Mouse (Mus musculus): Measurements from ENCODE around the gene Reln. TPM values are rescaled to one million over a fixed set of nuclear protein-coding genes. Genes with fewer than 3 reads are reported as not detected.

The Reln gene
- polyA plus RNA-seq, 1 experiment from 2014 or later: 3.8 TPM

DNA sequence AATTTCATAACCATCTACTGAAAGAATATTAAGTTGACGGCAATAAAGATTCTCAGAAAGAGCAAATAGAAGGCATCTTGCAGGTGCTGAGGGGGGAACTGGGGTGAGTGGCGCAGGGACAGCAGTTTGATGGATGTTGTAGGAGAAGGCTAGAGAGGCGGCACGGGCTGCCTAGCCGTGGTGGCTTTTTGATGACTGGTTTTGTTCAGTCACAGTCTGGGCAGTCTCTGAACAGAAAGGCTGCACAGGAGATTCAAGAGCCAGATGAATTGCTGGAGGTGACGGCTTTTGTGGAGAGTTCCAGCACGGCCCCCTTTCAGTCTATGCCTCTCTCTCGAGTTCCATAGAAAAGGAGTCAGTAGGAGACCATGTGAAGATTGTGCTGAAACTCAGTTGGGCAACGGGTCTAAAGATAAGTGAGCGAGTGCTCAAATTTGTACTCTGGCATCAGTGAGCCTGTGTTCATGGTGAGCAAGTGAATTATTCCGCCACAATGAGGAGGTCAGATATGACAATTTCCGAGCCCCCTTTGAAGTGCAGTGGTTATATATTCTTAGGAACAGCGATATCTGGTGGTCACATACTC lies 409.6 kb downstream of the Reln start:
- Histone ChIP-seq H3K9ac (no peak overlapping the region), H3K27ac (no peak overlapping the region), H3K27me3 (no peaks in the 10 kb centered on the region; the same call in 1 of the 2 replicates), H3K4me3 (no peak overlapping the region), H3K4me1 (0 out of 2 replicates have a peak, but pooled peaks cover 2% of the 10 kb centered on the region), H3K9me3 (no peaks in the 10 kb centered on the region), H3K36me3 (no peaks in the 10 kb centered on the region), H3K4me2 (no peak overlapping the region)
- WGBS: 84% methylated on average over 13 of the region's 13 CpGs
- ATAC-seq (ENCODE audit: insufficient number of reproducible peaks, low FRiP score, low TSS enrichment, low read depth): no peak

DNA sequence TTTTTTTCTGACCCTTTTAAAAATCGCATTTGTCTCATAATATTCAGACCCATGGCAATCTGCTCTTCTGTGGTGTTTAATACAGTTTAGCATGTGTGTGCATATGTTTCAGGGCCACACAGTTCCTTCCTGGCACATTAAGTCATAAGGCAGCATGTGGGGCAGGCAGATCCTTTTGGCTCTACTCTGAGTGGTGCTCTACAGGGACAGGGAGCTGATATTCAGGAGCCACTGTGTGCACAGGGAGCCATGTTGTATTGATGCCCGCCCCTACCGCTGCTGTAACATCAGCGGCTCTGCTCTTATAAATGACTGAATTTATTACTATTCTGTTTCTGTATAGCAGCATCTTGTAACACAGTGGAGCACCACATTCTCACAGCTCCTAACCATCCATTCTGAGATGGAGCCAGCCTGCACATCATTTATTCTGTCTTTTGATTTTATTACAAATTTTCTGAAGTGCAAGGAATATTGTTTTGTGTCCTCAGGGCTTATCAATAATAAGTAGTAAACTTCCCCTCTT lies 410.3 kb downstream of the Reln start:
- 88% methylated on average over 4 of the region's 4 CpGs for WGBS
- H3K9me3 ChIP-seq: no peaks in the 10 kb centered on the region
- ATAC-seq (ENCODE audit: insufficient number of reproducible peaks, low FRiP score, low TSS enrichment, low read depth): no peak

DNA sequence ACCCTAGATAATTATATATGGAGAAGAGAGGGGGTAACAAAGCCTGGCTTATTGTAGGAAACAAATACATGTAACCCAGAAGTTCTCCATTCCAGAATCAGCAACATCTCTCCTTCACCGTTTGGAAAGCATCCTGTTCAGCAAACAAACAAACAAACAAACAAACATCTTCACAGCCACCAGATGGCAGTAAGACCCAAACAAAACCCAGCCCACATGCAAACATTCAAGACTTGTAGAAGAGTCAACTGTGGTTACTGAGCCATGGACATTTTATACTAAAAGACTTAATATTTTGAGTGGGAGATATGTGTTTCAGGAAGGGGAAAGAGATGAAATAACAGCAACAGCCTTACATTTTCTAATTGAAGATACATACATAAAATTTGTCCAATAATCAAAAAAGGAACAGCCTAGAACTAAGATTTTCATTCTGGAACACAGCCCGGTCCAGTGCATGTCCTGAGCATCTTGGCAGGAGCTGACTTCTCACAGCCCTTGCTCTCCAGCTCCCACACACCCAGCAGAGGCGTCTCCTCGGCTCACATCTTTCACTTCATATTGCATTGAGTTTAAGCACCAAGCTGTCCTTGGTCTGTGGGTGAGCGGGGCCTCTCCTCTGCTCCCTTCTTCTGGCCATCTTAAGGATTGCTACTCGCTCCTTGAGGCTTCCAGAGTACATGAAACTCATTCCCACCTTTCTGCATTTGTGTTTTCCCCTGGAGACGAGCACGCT lies 411.0 kb downstream of the Reln start:
- H3K4me2 ChIP-seq: no peak overlapping the region
- no peak for ATAC-seq (ENCODE audit: insufficient number of reproducible peaks, low FRiP score, low TSS enrichment, low read depth)
- WGBS: 69% methylated on average over 8 of the region's 8 CpGs

More for the DNA sequence above, 410.3 kb downstream of the Reln start:
- H3K4me2 ChIP-seq: no peak overlapping the region
- H3K27ac ChIP-seq: no peak overlapping the region
- 0 out of 2 replicates have a peak, but pooled peaks cover 2% of the 10 kb centered on the region for H3K4me1 ChIP-seq
- no peaks in the 10 kb centered on the region; the same call in 1 of the 2 replicates for H3K27me3 ChIP-seq
- no peak overlapping the region for H3K9ac ChIP-seq
- H3K36me3 ChIP-seq: no peaks in the 10 kb centered on the region
- H3K4me3 ChIP-seq: no peak overlapping the region

DNA sequence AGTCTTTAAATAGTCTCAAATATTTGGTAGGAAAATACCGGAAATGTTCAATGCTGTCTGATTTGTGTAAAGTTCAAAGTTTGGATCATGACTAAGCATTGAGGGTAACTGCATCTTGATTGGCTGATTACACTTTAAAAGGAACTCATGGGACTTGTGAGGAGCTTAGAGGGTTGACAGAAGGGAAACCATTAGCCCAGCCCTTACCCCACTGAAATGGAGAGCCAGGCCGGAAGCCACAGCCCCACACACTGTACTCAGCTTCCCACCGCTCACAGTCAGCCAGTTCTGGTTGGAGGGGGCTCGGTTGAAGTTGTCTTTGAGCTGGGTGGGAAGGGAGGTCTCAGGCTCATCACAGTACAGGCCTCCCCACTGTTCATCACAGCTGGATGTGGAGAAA lies 413.4 kb downstream of the Reln start:
- H3K4me1 ChIP-seq: 0 out of 2 replicates have a peak, but pooled peaks cover 2% of the 10 kb centered on the region

More for the DNA sequence above, 411.0 kb downstream of the Reln start:
- 0 out of 2 replicates have a peak, but pooled peaks cover 2% of the 10 kb centered on the region for H3K4me1 ChIP-seq
- no peaks in the 10 kb centered on the region; the same call in 1 of the 2 replicates for H3K27me3 ChIP-seq
- H3K27ac ChIP-seq: no peak overlapping the region
- H3K36me3 ChIP-seq: no peaks in the 10 kb centered on the region
- no peak overlapping the region for H3K9ac ChIP-seq
- H3K9me3 ChIP-seq: no peaks in the 10 kb centered on the region
- H3K4me3 ChIP-seq: no peak overlapping the region

DNA sequence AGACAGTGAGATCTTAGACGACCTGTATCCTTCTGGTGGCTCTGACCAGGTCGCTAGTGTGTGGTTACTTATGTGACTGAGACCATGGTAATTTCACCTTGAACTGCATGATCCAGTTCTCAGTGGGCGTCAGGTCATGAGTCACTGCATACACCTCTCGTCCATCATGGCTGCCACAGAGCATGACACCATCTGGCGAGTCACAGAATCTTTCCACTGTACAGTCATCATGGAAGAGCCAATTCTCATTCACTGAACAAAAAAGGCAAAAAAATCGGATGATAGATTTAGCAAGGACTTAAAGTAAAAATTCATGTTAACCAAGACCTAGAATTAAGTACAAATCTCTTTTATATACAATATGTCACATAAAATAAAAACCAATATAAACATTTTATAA lies 424.2 kb downstream of the Reln start:
- H3K4me3 ChIP-seq: no peak overlapping the region
- WGBS: 77% methylated on average over 6 of the region's 6 CpGs
- H3K36me3 ChIP-seq: no peaks in the 10 kb centered on the region
- no peaks in the 10 kb centered on the region for H3K27me3 ChIP-seq
- H3K9me3 ChIP-seq: no peaks in the 10 kb centered on the region
- no peak overlapping the region for H3K9ac ChIP-seq
- H3K27ac ChIP-seq: no peak overlapping the region
- no peak overlapping the region for H3K4me2 ChIP-seq
- no peak for ATAC-seq (ENCODE audit: insufficient number of reproducible peaks, low FRiP score, low TSS enrichment, low read depth)
- no peaks in the 10 kb centered on the region for H3K4me1 ChIP-seq

More for the DNA sequence above, 413.4 kb downstream of the Reln start:
- Histone ChIP-seq H3K9ac (no peak overlapping the region), H3K36me3 (no peaks in the 10 kb centered on the region), H3K4me3 (no peak overlapping the region), H3K4me2 (no peak overlapping the region), H3K27me3 (no peaks in the 10 kb centered on the region; the same call in 1 of the 2 replicates), H3K27ac (no peak overlapping the region), H3K9me3 (no peaks in the 10 kb centered on the region)
- 49% methylated on average over 4 of the region's 4 CpGs for WGBS
- ATAC-seq (ENCODE audit: insufficient number of reproducible peaks, low FRiP score, low TSS enrichment, low read depth): no peak

DNA sequence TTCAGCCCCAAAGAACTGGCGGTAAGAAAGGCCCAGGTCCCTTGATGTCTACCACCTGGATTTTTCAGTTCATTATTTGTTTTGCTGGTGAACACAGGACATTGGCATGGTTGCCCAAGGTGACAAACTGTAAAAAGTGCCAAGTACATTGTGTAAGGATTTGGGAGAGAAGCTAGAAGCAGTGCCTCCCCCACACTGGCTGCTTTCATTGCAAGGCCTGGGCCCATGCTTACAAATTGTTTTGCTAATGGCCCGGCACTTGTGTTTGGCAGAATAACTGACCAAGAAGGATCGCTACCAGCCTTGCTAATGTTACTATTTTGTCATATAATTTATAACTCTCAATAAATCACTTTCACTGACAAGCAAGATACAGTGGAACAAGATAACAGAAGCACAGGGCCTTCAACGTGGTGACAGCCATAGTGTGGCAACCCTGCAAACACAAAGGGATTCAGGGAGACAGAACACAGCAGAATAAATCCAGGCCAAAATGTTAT lies 425.2 kb downstream of the Reln start:
- WGBS: 68% methylated on average over 4 of the region's 4 CpGs
- no peak for ATAC-seq (ENCODE audit: insufficient number of reproducible peaks, low FRiP score, low TSS enrichment, low read depth)

DNA sequence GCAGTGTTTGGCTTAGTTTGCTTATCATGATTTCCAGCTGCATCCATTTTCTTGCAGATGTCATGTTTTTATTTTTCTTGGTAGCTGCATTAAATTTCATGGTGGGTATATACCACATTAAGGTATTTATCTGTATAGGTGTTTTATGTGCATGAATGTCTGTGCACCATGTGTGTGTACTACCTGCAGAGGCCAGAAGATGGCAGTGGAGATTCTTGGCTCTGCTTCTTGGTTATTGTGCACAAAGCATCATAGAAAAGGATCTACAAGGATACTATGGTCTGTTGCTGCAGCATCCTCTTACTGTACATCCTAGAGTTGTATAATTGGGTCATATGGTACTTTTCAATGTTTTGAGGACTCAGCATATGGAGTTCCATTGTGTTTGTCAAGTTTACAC lies 428.5 kb downstream of the Reln start:
- no peaks in the 10 kb centered on the region for H3K36me3 ChIP-seq
- no peaks in the 10 kb centered on the region for H3K9me3 ChIP-seq
- H3K27ac ChIP-seq: no peak overlapping the region
- H3K4me1 ChIP-seq: no peaks in the 10 kb centered on the region
- no peak overlapping the region for H3K9ac ChIP-seq
- no peak overlapping the region for H3K4me2 ChIP-seq
- no peaks in the 10 kb centered on the region for H3K27me3 ChIP-seq
- ATAC-seq (ENCODE audit: insufficient number of reproducible peaks, low FRiP score, low TSS enrichment, low read depth): no peak
- no peak overlapping the region for H3K4me3 ChIP-seq

More for the DNA sequence above, 425.2 kb downstream of the Reln start:
- Histone ChIP-seq H3K27me3 (no peaks in the 10 kb centered on the region), H3K9ac (no peak overlapping the region), H3K4me1 (no peaks in the 10 kb centered on the region), H3K27ac (no peak overlapping the region), H3K9me3 (no peaks in the 10 kb centered on the region), H3K36me3 (no peaks in the 10 kb centered on the region), H3K4me2 (no peak overlapping the region), H3K4me3 (no peak overlapping the region)

DNA sequence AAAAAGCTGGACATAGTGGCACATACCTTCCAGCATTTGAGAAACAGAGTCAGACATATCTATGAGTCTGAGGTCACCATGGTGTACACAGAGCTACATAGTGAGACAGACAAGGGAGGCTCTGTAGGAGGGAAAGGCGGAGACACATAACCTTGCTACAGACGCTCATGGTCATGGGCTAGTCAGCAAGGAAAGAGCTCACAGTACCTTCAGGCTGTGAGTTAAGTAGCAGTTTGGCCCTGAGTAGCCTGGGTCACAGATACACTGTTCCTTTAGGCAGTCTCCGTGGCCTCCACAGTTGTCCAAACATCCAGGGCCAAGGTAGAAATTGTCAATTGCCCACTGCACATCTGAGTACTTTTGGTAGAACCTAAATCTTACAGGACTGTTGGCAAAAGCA lies 429.7 kb downstream of the Reln start:
- no peaks in the 10 kb centered on the region for H3K27me3 ChIP-seq
- no peaks in the 10 kb centered on the region for H3K9me3 ChIP-seq
- no peaks in the 10 kb centered on the region for H3K36me3 ChIP-seq
- no peaks in the 10 kb centered on the region for H3K4me1 ChIP-seq
- no peak overlapping the region for H3K4me3 ChIP-seq
- H3K9ac ChIP-seq: no peak overlapping the region
- no peak overlapping the region for H3K27ac ChIP-seq
- H3K4me2 ChIP-seq: no peak overlapping the region
- no peak for ATAC-seq (ENCODE audit: insufficient number of reproducible peaks, low FRiP score, low TSS enrichment, low read depth)
- WGBS: 63% methylated on average over 3 of the region's 3 CpGs

DNA sequence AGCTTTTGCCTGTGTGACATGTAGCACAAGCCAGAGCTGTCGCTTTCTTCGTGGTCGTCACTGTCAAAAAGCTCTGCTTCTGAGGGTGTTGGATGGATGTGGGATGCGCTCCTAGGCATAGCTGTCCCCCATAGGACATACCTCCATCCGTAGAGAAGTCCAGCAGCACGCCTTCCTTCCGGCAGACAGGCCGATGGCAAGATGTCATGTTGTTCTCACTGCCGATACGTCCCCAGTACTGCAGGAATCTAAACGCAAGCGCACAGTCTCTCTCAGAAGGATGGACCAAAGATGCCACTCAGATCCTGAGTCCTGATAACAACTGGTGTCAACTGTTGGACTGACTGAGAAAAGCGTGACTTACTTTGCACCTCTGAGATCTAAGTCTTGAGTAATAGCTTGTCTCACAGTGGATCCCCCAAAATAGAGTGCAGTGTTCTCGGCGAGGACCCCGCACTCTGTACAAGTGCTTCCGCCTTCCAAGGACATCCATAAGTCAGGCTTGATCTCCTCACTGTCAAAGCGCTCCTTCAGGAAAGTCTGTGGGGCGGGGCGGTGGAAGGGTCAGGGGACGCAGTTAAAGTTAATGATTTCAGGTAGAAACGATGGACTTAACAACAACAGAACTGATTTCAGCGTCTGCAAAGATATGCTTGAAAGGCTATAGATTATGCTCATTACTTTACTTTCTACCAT lies 431.5 kb downstream of the Reln start:
- Histone ChIP-seq H3K36me3 (no peaks in the 10 kb centered on the region), H3K4me3 (no peak overlapping the region), H3K4me2 (no peak overlapping the region), H3K4me1 (no peaks in the 10 kb centered on the region), H3K27me3 (no peaks in the 10 kb centered on the region), H3K9ac (no peak overlapping the region), H3K27ac (no peak overlapping the region), H3K9me3 (no peaks in the 10 kb centered on the region)
- ATAC-seq (ENCODE audit: insufficient number of reproducible peaks, low FRiP score, low TSS enrichment, low read depth): no peak
- 78% methylated on average over 23 of the region's 23 CpGs for WGBS

DNA sequence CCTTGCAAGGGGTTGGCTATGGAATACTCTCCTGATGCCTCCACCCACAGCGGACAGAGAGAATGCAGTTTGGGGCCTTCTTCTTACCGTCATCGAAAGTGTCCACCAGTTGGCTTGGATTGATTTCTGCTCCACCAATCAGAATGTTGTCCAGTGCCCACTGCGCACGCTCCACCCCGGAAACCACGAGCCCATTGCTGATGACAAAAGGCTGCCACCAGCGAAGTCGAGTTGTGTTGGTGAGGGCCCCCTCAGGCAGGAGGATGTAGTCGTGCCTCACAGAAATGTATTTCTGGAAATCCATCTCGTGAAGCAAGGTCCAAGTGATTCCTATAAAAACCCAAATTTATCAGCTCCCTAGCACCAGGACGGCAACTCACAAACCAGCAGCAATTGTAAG lies 433.8 kb downstream of the Reln start:
- H3K4me1 ChIP-seq: no peaks in the 10 kb centered on the region
- 90% methylated on average over 12 of the region's 12 CpGs for WGBS
- ATAC-seq (ENCODE audit: insufficient number of reproducible peaks, low FRiP score, low TSS enrichment, low read depth): no peak
- no peaks in the 10 kb centered on the region for H3K27me3 ChIP-seq
- H3K4me2 ChIP-seq: no peak overlapping the region
- H3K4me3 ChIP-seq: no peak overlapping the region
- no peak overlapping the region for H3K27ac ChIP-seq
- H3K9me3 ChIP-seq: no peaks in the 10 kb centered on the region
- H3K9ac ChIP-seq: no peak overlapping the region
- H3K36me3 ChIP-seq: no peaks in the 10 kb centered on the region

DNA sequence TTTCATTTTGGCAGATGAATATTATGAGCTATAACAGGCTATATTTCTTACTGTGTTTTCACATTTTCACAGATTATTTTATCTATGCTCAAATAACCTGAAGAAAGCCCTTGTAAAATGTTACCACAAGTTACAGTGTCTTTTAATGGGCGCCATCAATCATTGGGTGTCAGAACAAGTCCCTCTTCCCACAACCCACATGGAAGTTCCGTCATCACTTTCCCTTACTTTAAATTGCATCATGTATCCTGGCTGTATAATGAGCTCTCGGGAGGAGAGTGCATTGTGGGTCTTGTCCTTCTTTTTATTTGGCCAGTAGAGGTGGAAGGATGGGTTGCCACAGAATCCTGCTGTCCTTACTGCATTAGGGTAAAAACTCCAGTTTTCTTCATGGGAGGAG lies 434.8 kb downstream of the Reln start:
- Histone ChIP-seq H3K4me3 (no peak overlapping the region), H3K27me3 (no peaks in the 10 kb centered on the region), H3K4me1 (no peaks in the 10 kb centered on the region), H3K36me3 (no peaks in the 10 kb centered on the region), H3K9me3 (no peaks in the 10 kb centered on the region), H3K9ac (no peak overlapping the region), H3K4me2 (no peak overlapping the region), H3K27ac (no peak overlapping the region)
- 74% methylated on average over 3 of the region's 3 CpGs for WGBS
- ATAC-seq (ENCODE audit: insufficient number of reproducible peaks, low FRiP score, low TSS enrichment, low read depth): no peak

DNA sequence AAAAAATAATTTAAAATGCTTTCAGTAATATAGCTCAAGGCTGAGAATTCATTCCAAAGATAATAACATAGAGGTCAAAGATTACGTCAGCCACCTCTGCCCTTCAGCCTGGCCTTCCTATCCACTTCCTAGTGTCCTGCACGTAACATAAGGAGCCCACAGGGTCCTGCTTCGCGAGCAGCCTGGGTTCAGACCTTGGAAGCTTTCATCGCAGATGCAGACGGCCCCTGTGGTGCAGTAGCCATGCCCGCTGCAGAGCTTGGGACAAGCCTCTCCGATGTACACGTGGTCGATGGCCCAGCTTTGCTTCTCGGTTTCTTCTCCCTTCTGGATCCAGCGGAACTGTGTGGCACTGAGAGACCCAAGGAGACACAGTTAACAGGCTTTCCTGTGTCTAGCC lies 443.1 kb downstream of the Reln start:
- ATAC-seq (ENCODE audit: insufficient number of reproducible peaks, low FRiP score, low TSS enrichment, low read depth): no peak
- Histone ChIP-seq H3K27ac (no peak overlapping the region), H3K27me3 (no peaks in the 10 kb centered on the region), H3K9me3 (no peaks in the 10 kb centered on the region), H3K4me2 (no peak overlapping the region), H3K9ac (no peak overlapping the region), H3K36me3 (no peaks in the 10 kb centered on the region), H3K4me1 (no peaks in the 10 kb centered on the region), H3K4me3 (no peak overlapping the region)
- WGBS: 64% methylated on average over 12 of the region's 12 CpGs

Measured in limb, embryonic 15.5 days (tissue).